Mouse (Mus musculus) midbrain, postnatal 0 days (tissue): ENCODE measurements around the gene 1110008L16Rik. TPM values are rescaled to one million over a fixed set of nuclear protein-coding genes. Genes with fewer than 3 reads are reported as not detected.

Experiments used
- ATAC-seq: fragments of 200-750 bp; cut with Nextera tagmentation; 2 replicates; pipeline ENCODE4 v1.8.0; 2017; ENCODE audit warnings: moderate number of reproducible peaks, mild to moderate bottlenecking, moderate TSS enrichment, moderate library complexity; ENCODE audit not compliant: low FRiP score
- DNase-seq: peaks from one replicate; pipeline ENCODE4 v3.0.0-alpha.2; 2015; ENCODE audit warnings: low spot score
- H3K27ac ChIP-seq: fragments of 300-500 bp; sonication (generic); 2 replicates; pipeline ENCODE4 v1.5.1; 2014; ENCODE audit warnings: low read depth, mild to moderate bottlenecking, low read length, mixed read lengths
- H3K27me3 ChIP-seq: fragments of 300-500 bp; sonication (generic); 2 replicates; pipeline ENCODE4 v1.6.1; 2014; ENCODE audit warnings: low read length, control low read depth, mixed read lengths; ENCODE audit not compliant: insufficient read depth
- H3K36me3 ChIP-seq: fragments of 300-500 bp; sonication (generic); 2 replicates; pipeline ENCODE4 v1.6.1; 2014; ENCODE audit warnings: low read length, control low read depth, mixed read lengths; ENCODE audit not compliant: insufficient read depth
- H3K4me1 ChIP-seq: fragments of 300-500 bp; sonication (generic); 2 replicates; pipeline ENCODE4 v1.6.1; 2014; ENCODE audit warnings: mild to moderate bottlenecking, control low read depth, antibody characterized with exemption, low read length, mixed read lengths; ENCODE audit not compliant: insufficient read depth
- H3K4me2 ChIP-seq: fragments of 300-500 bp; sonication (generic); 2 replicates; pipeline ENCODE4 v1.6.1; 2014; ENCODE audit warnings: low read depth, mild to moderate bottlenecking, low read length, mixed read lengths; ENCODE audit not compliant: poor library complexity, severe bottlenecking
- H3K4me3 ChIP-seq: fragments of 300-500 bp; sonication (generic); 2 replicates; pipeline ENCODE4 v1.5.1; 2014; ENCODE audit warnings: low read depth, mild to moderate bottlenecking, low read length, moderate library complexity
- H3K9ac ChIP-seq: fragments of 300-500 bp; sonication (generic); replicated peaks from 2 replicates; pipeline ENCODE4 v1.6.1; 2014; ENCODE audit warnings: mild to moderate bottlenecking, low read length, moderate library complexity, mixed read lengths; ENCODE audit not compliant: poor library complexity, severe bottlenecking
- H3K9me3 ChIP-seq: fragments of 300-500 bp; sonication (generic); 2 replicates; pipeline ENCODE4 v1.6.1; 2016; ENCODE audit warnings: low read length, control low read depth
- CTCF ChIP-seq: IDR thresholded peaks from 2 replicates; pipeline ENCODE4 v1.5.1; 2016; ENCODE audit warnings: antibody characterized with exemption, mild to moderate bottlenecking
- WGBS: fragments of 180-500 bp; shearing (Covaris S2); extraction: QIAGEN DNeasy Blood & Tissue Kit; methylation state at CpG from one replicate; pipeline ENCODE4 v1.1.7; 2014; 5-methylcytosine and 5-hydroxymethylcytosine counted together
- polyA plus RNA-seq: library from polyadenylated mRNA; unstranded; fragments of >200 nt; fragmentation: Nextera tagmentation; extraction: Ambion mirVana; gene quantifications from 2 replicates; pipeline ENCODE4 v1.2.1, GENCODE M21; 2015
- total RNA-seq: library from RNA; depleted of rRNA; stranded (reverse); fragments of >200 nt; gene quantifications from 2 replicates; pipeline ENCODE4 v1.2.3, GENCODE M21; 2014; rRNA removed

The 1110008L16Rik gene
- total and polyA plus RNA-seq, 2 experiments from 2014 or later, result 6.5 to 8.9 TPM

GRCm38 (mm10) chr12:55415762-55416161 is 116.4 kb downstream of the 1110008L16Rik start:
- Histone ChIP-seq H3K36me3 (peaks cover 55% of the 10 kb centered on the region), H3K27ac (no peak overlapping the region), H3K4me3 (no peak overlapping the region), H3K9ac (no peak overlapping the region), H3K27me3 (no peaks in the 10 kb centered on the region), H3K9me3 (no peaks in the 10 kb centered on the region), H3K4me2 (no peak overlapping the region), H3K4me1 (no peaks in the 10 kb centered on the region)
- no peak for DNase-seq
- no peak for TF ChIP-seq CTCF
- 81% methylated on average over 1 of the region's 1 CpGs for WGBS
- ATAC-seq, result no peak

GRCm38 (mm10) chr12:55420220-55420619 is 120.8 kb downstream of the 1110008L16Rik start:
- Histone ChIP-seq H3K36me3 (peaks cover 29% of the 10 kb centered on the region), H3K9ac (no peak overlapping the region), H3K4me3 (no peak overlapping the region), H3K9me3 (no peaks in the 10 kb centered on the region), H3K27me3 (no peaks in the 10 kb centered on the region), H3K4me2 (no peak overlapping the region), H3K27ac (no peak overlapping the region), H3K4me1 (no peaks in the 10 kb centered on the region)
- no peak for TF ChIP-seq CTCF
- WGBS, result 94% methylated on average over 24 of the region's 24 CpGs
- ATAC-seq (no peak), DNase-seq (no peak)

- Histone ChIP-seq H3K9ac (no peak overlapping the region), H3K27ac (no peak overlapping the region), H3K4me2 (no peak overlapping the region), H3K4me3 (no peak overlapping the region), H3K4me1 (no peaks in the 10 kb centered on the region), H3K36me3 (peaks cover 19% of the 10 kb centered on the region), H3K9me3 (no peaks in the 10 kb centered on the region), H3K27me3 (no peaks in the 10 kb centered on the region)
- DNase-seq (no peak), ATAC-seq (no peak)
- TF ChIP-seq CTCF, result no peak
- WGBS, result 49% methylated on average over 3 of the region's 3 CpGs
These were observed 122.7 kb downstream of the 1110008L16Rik start for GRCm38 (mm10) chr12:55422057-55422456.

- no peak for TF ChIP-seq CTCF
- 89% methylated on average over 7 of the region's 7 CpGs for WGBS
- Histone ChIP-seq H3K27me3 (no peaks in the 10 kb centered on the region), H3K9me3 (no peaks in the 10 kb centered on the region), H3K27ac (no peak overlapping the region), H3K4me1 (no peaks in the 10 kb centered on the region), H3K9ac (no peak overlapping the region), H3K4me2 (no peak overlapping the region), H3K36me3 (no peaks in the 10 kb centered on the region), H3K4me3 (no peak overlapping the region)
- no peak for ATAC-seq
- no peak for DNase-seq
These were observed 126.9 kb downstream of the 1110008L16Rik start for GRCm38 (mm10) chr12:55426300-55426699.

GRCm38 (mm10) chr12:55429201-55429600 is 129.8 kb downstream of the 1110008L16Rik start:
- DNase-seq, result no peak
- Histone ChIP-seq H3K4me1 (no peaks in the 10 kb centered on the region), H3K9ac (no peak overlapping the region), H3K4me2 (no peak overlapping the region), H3K27ac (no peak overlapping the region), H3K4me3 (no peak overlapping the region), H3K27me3 (no peaks in the 10 kb centered on the region), H3K9me3 (no peaks in the 10 kb centered on the region), H3K36me3 (no peaks in the 10 kb centered on the region)
- no peak for ATAC-seq
- WGBS, result 91% methylated on average over 8 of the region's 8 CpGs
- TF ChIP-seq CTCF, result no peak

GRCm38 (mm10) chr12:55429956-55430355 is 130.6 kb downstream of the 1110008L16Rik start:
- H3K4me1 ChIP-seq, result no peaks in the 10 kb centered on the region
- H3K9me3 ChIP-seq, result no peaks in the 10 kb centered on the region
- H3K36me3 ChIP-seq, result no peaks in the 10 kb centered on the region
- no peak overlapping the region for H3K4me3 ChIP-seq
- 87% methylated on average over 4 of the region's 4 CpGs for WGBS
- no peak overlapping the region for H3K9ac ChIP-seq
- H3K27ac ChIP-seq, result no peak overlapping the region
- TF ChIP-seq CTCF, result no peak
- no peak overlapping the region for H3K4me2 ChIP-seq
- no peak for ATAC-seq
- DNase-seq, result no peak
- H3K27me3 ChIP-seq, result no peaks in the 10 kb centered on the region

Other genes with a start within 250 kb of the 1110008L16Rik start
- 10.9 and 12.4 TPM in 2 replicates for gene 2700097O09Rik, start 219.5 kb upstream of the 1110008L16Rik start, total RNA-seq
- gene 2700097O09Rik, start 219.5 kb upstream of the 1110008L16Rik start, polyA plus RNA-seq, result 16.6 and 18.5 TPM in 2 replicates
- gene Srp54a, start 219.3 kb upstream of the 1110008L16Rik start, total RNA-seq, result 65.2 and 77.6 TPM in 2 replicates
- gene Srp54a, start 219.3 kb upstream of the 1110008L16Rik start, polyA plus RNA-seq, result 198 and 202 TPM in 2 replicates
- 49.7 and 51.8 TPM in 2 replicates for gene Fam177a, start 175.1 kb upstream of the 1110008L16Rik start, total RNA-seq
- gene Fam177a, start 175.1 kb upstream of the 1110008L16Rik start, polyA plus RNA-seq, result 84.6 and 92.6 TPM in 2 replicates
- 71.1 and 101 TPM in 2 replicates for gene Srp54b, start 144.5 kb upstream of the 1110008L16Rik start, total RNA-seq
- 59.6 and 71.0 TPM in 2 replicates for gene Srp54b, start 144.5 kb upstream of the 1110008L16Rik start, polyA plus RNA-seq
- gene 1700047I17Rik2, start 100.0 kb upstream of the 1110008L16Rik start, total RNA-seq, result not detected in 2 replicates
- not detected in 2 replicates for gene 1700047I17Rik2, start 100.0 kb upstream of the 1110008L16Rik start, polyA plus RNA-seq
- 44.4 and 55.6 TPM in 2 replicates for gene Srp54c, start 69.4 kb upstream of the 1110008L16Rik start, total RNA-seq
- gene Srp54c, start 69.4 kb upstream of the 1110008L16Rik start, polyA plus RNA-seq, result 78.7 and 86.5 TPM in 2 replicates
- 9.0 and 14.3 TPM in 2 replicates for gene Ppp2r3c, start 3.4 kb downstream of the 1110008L16Rik start, total RNA-seq
- gene Ppp2r3c, start 3.4 kb downstream of the 1110008L16Rik start, polyA plus RNA-seq, result 18.0 and 19.0 TPM in 2 replicates
- gene Psma6, start 84.6 kb downstream of the 1110008L16Rik start, total RNA-seq, result 91.1 and 102 TPM in 2 replicates
- gene Psma6, start 84.6 kb downstream of the 1110008L16Rik start, polyA plus RNA-seq, result 422 and 424 TPM in 2 replicates
- gene Nfkbia, start 193.1 kb downstream of the 1110008L16Rik start, total RNA-seq, result 40.8 and 51.4 TPM in 2 replicates
- 74.6 and 77.3 TPM in 2 replicates for gene Nfkbia, start 193.1 kb downstream of the 1110008L16Rik start, polyA plus RNA-seq